Comparison of ENCODE assay signal across 12 mouse cellular contexts in genomic region chr5:32153418-32153740, GRCm38 (mm10). TPM values are rescaled to one million over a fixed set of nuclear protein-coding genes. Genes with fewer than 3 reads are reported as not detected.
A peak's percentile ranks its signal among the peaks of the same experiment; 100 is the strongest.
DNase-seq lines count a peak whose midpoint lies in the region; ATAC-seq and TF ChIP-seq lines count a peak whose summit lies in the region.
"Had no signal": no experiment of that assay in that cellular context is flagged by ENCODE, and none has a peak within 500 bp of the region (broad histone marks: within the 10 kb centered on the region; RNA-seq: fewer than 3 reads in every experiment).

No protein-coding gene starts in this region.

- H3K9me3 ChIP-seq in kidney, embryonic 15.5 days (replicated peaks), result no peaks in the 10 kb centered on the region
- no peaks in the 10 kb centered on the region for H3K9me3 ChIP-seq in forebrain, embryonic 14.5 days (replicated peaks; ENCODE audit: control insufficient read depth, low read length)
- no peaks in the 10 kb centered on the region for H3K9me3 ChIP-seq in limb, embryonic 10.5 days (replicated peaks)
- no peaks in the 10 kb centered on the region for H3K9me3 ChIP-seq in neural tube, embryonic 12.5 days
- no peaks in the 10 kb centered on the region for H3K9me3 ChIP-seq in lung, postnatal 0 days (ENCODE audit: low read length)
- H3K9me3 ChIP-seq: embryonic facial prominence, embryonic 13.5 days had no signal

- H3K4me2 ChIP-seq in kidney, embryonic 15.5 days, result 0 out of 2 replicates have a peak overlapping the region, but pooled peaks have one; percentile 16
- peak overlapping the region; percentile 32 for H3K4me2 ChIP-seq in forebrain, embryonic 14.5 days (ENCODE audit: low read length)
- peak overlapping the region; percentile 55 for H3K4me2 ChIP-seq in neural tube, embryonic 12.5 days (replicated peaks)
- H3K4me2 ChIP-seq in lung, postnatal 0 days (replicated peaks; ENCODE audit: low read depth, low read length), result no peak overlapping the region
- H3K4me2 ChIP-seq: embryonic facial prominence, embryonic 13.5 days had no signal

- no peak for ATAC-seq in kidney, embryonic 15.5 days (replicated peaks; ENCODE audit: low FRiP score)
- no peak for ATAC-seq in forebrain, embryonic 14.5 days
- no peak; the same call in 1 of the 2 replicates for ATAC-seq in neural tube, embryonic 12.5 days (ENCODE audit: low FRiP score, low read depth)
- no peak for ATAC-seq in lung, postnatal 0 days
- ATAC-seq in cerebellum, adult (ENCODE audit: insufficient number of reproducible peaks, low FRiP score, low TSS enrichment), result no peak

- no peak overlapping the region for H3K9ac ChIP-seq in kidney, embryonic 15.5 days
- H3K9ac ChIP-seq in forebrain, embryonic 14.5 days (ENCODE audit: low read length), result no peak overlapping the region
- no peak overlapping the region for H3K9ac ChIP-seq in neural tube, embryonic 12.5 days
- H3K9ac ChIP-seq in lung, postnatal 0 days (replicated peaks; ENCODE audit: low read depth), result no peak overlapping the region
- H3K9ac ChIP-seq: embryonic facial prominence, embryonic 13.5 days; liver, embryonic 14.5 days had no signal

- peaks cover 52% of the 10 kb centered on the region for H3K4me1 ChIP-seq in kidney, embryonic 15.5 days
- no peaks in the 10 kb centered on the region for H3K4me1 ChIP-seq in forebrain, embryonic 14.5 days (ENCODE audit: control insufficient read depth, insufficient read depth, low read length)
- H3K4me1 ChIP-seq in limb, embryonic 10.5 days, result peaks cover 27% of the 10 kb centered on the region
- peaks cover 18% of the 10 kb centered on the region for H3K4me1 ChIP-seq in neural tube, embryonic 12.5 days
- H3K4me1 ChIP-seq in lung, postnatal 0 days (ENCODE audit: insufficient read depth, low read depth, low read length), result no peaks in the 10 kb centered on the region

- no peak overlapping the region for H3K4me3 ChIP-seq in kidney, embryonic 15.5 days (replicated peaks)
- no peak overlapping the region for H3K4me3 ChIP-seq in forebrain, embryonic 14.5 days (ENCODE audit: low read depth, low read length)
- H3K4me3 ChIP-seq in limb, embryonic 10.5 days, result no peak overlapping the region
- no peak overlapping the region; the same call in 1 of the 2 replicates for H3K4me3 ChIP-seq in neural tube, embryonic 12.5 days
- H3K4me3 ChIP-seq in lung, postnatal 0 days (ENCODE audit: low read depth, low read length), result no peak overlapping the region
- H3K4me3 ChIP-seq: embryonic facial prominence, embryonic 13.5 days had no signal

- H3K27ac ChIP-seq in kidney, embryonic 15.5 days, result no peak overlapping the region
- H3K27ac ChIP-seq in forebrain, embryonic 14.5 days (ENCODE audit: low read depth, low read length), result no peak overlapping the region
- 0 out of 2 replicates have a peak overlapping the region, but pooled peaks have one; percentile 1 for H3K27ac ChIP-seq in limb, embryonic 10.5 days
- no peak overlapping the region for H3K27ac ChIP-seq in neural tube, embryonic 12.5 days
- no peak overlapping the region for H3K27ac ChIP-seq in lung, postnatal 0 days (ENCODE audit: low read length)
- H3K27ac ChIP-seq: embryonic facial prominence, embryonic 13.5 days; liver, embryonic 14.5 days had no signal

- WGBS in kidney, embryonic 15.5 days, result 21% methylated on average over 8 of the region's 8 CpGs
- WGBS in forebrain, embryonic 14.5 days, result 21% methylated on average over 8 of the region's 8 CpGs
- 25% methylated on average over 8 of the region's 8 CpGs for WGBS in limb, embryonic 10.5 days
- 13% methylated on average over 8 of the region's 8 CpGs for WGBS in neural tube, embryonic 12.5 days
- 47% methylated on average over 4 of the region's 8 CpGs for WGBS in lung, postnatal 0 days

- H3K36me3 ChIP-seq in kidney, embryonic 15.5 days, result peaks cover 65% of the 10 kb centered on the region
- H3K36me3 ChIP-seq in forebrain, embryonic 14.5 days (ENCODE audit: control insufficient read depth, insufficient read depth, low read length), result no peaks in the 10 kb centered on the region
- no peaks in the 10 kb centered on the region for H3K36me3 ChIP-seq in limb, embryonic 10.5 days
- no peaks in the 10 kb centered on the region for H3K36me3 ChIP-seq in neural tube, embryonic 12.5 days
- peaks cover 60% of the 10 kb centered on the region for H3K36me3 ChIP-seq in lung, postnatal 0 days (ENCODE audit: insufficient read depth, low read length)

- TF ChIP-seq EP300 in lung, postnatal 0 days (IDR thresholded peaks at IDR 0.05), result no peak

- TF ChIP-seq CTCF in lung, postnatal 0 days (IDR thresholded peaks at IDR 0.05), result no peak

- H3K27me3 ChIP-seq in kidney, embryonic 15.5 days, result no peaks in the 10 kb centered on the region
- H3K27me3 ChIP-seq in forebrain, embryonic 14.5 days (replicated peaks; ENCODE audit: control insufficient read depth, insufficient read depth, low read length), result no peaks in the 10 kb centered on the region
- peaks cover 51% of the 10 kb centered on the region for H3K27me3 ChIP-seq in limb, embryonic 10.5 days (ENCODE audit: low read depth, poor library complexity, severe bottlenecking)
- H3K27me3 ChIP-seq in neural tube, embryonic 12.5 days (replicated peaks), result no peaks in the 10 kb centered on the region
- H3K27me3 ChIP-seq in lung, postnatal 0 days (replicated peaks; ENCODE audit: insufficient read depth, low read length), result no peaks in the 10 kb centered on the region

- DNase-seq in kidney, adult 11 months, result no peak
- no peak for DNase-seq in forebrain, embryonic 14.5 days (ENCODE audit: low spot score)
- DNase-seq in limb, embryonic 10.5 days (ENCODE audit: low spot score), result no peak
- no peak for DNase-seq in lung, postnatal 0 days (ENCODE audit: low spot score)
- no peak for DNase-seq in adrenal gland, postnatal 4 days (ENCODE audit: low spot score in 2 of 2)
- DNase-seq: kidney, adult 18-20 months; thymus, postnatal 4 days had no signal

RNA-seq across cellular contexts. Expression of gene Fosl2, which starts 17.8 kb away (rescaled TPM):
- polyA plus RNA-seq in kidney, embryonic 15.5 days (2015; fragmentation: Nextera tagmentation; extraction: Ambion mirVana), result 5.4 and 6.2 TPM in 2 replicates
- 1.8 and 2.7 TPM in 2 replicates for polyA plus RNA-seq in forebrain, embryonic 14.5 days (2014; fragmentation: Nextera tagmentation; extraction: Ambion mirVana)
- 0.48 and 0.63 TPM in 2 replicates for polyA plus RNA-seq in limb, embryonic 10.5 days (2016; fragmentation: Nextera tagmentation; extraction: Ambion mirVana)
- 0.63 and 0.72 TPM in 2 replicates for polyA plus RNA-seq in neural tube, embryonic 12.5 days (2016; fragmentation: Nextera tagmentation; extraction: Ambion mirVana)
- 7.9 and 8.9 TPM in 2 replicates for polyA plus RNA-seq in lung, postnatal 0 days (2015; fragmentation: Nextera tagmentation; extraction: Ambion mirVana)
- 100 to 1,000 TPM; 248 to 278 TPM for total RNA-seq in adrenal gland, postnatal 4 days (2021)
